Mouse (Mus musculus) liver, adult 2 months (tissue): ENCODE data around the gene Bub1b.

Experiments
- CTCF ChIP-seq: fragments of 200-500 bp; IDR thresholded peaks from 2 replicates; pipeline ENCODE4 v1.5.1; 2011; ENCODE audit warnings: low read depth, low read length, control low read depth
- POLR2A ChIP-seq: fragments of 200-500 bp; IDR thresholded peaks from 2 replicates; pipeline ENCODE4 v1.6.1; 2011; ENCODE audit warnings: low read length, control low read depth; ENCODE audit not compliant: insufficient read depth; ENCODE audit errors: extremely low read depth

DNA sequence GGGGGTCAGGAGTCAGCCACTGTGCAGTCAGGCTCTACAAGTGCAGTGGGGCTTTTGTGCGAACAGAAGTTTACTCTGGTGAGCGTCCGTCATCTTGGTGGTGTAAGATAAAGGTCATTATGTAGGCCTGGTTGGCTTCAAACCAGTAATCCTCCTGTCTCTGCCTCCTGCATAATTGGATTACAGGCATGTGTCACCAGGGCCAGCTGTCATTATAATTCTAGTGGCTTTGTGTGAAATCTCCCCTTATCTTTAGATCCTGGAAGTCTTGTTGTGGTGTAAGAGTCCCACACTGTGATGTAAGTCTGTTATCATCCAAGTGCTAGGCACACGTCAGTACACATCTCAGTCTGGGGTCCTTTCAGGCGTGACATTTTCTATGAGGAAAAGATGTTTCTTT, 35.4 kb downstream of the Bub1b start:
- TF ChIP-seq CTCF (no peak), POLR2A (no peak)
